Mouse (Mus musculus) gastrocnemius, postnatal 10 days (tissue): ENCODE results near the gene Nfyc. TPM values are rescaled to one million over a fixed set of nuclear protein-coding genes. Genes with fewer than 3 reads are reported as not detected.
A peak's percentile ranks its signal among the peaks of the same experiment; 100 is the strongest.

ENCODE experiments used
- DNase-seq: peaks from one replicate; pipeline ENCODE4 v3.0.0; 2021; ENCODE audit warnings: mixed read lengths
- microRNA-seq, 2 experiments: library from miRNA; unstranded; fragments of <30 nt; microRNA quantifications; one replicate each; pipeline ENCODE4 v1.2.0; 2021
- total RNA-seq, 2 experiments: library from RNA; stranded (reverse); gene quantifications; 2 replicates each; pipeline ENCODE4 v1.2.3; 2021

The Nfyc gene
- total RNA-seq, 2 experiments from 2014 or later = 47.2 to 55.8 TPM

DNA sequence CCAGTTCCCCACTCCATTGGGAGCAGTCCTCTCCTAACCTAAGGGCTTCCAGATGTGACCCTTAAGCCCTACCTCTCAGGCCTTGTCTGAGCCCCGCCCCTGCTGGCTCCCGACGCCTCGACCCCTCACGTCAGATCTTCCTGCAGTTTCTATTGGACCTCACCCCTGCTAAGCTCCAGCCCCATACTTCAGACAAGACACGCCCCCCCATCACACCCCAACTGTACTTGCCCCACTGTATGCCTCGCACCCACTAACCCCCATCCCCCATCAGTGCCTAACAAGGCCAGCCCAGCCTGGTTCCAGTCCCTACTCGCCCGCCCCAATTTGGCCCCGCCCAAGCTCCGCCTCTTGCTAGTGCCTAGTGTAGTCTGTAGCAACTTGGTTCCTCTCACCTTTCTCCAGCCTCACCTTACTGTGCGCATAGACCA is 115.2 kb downstream of the Nfyc start:
- peak; percentile 58 for DNase-seq

DNA sequence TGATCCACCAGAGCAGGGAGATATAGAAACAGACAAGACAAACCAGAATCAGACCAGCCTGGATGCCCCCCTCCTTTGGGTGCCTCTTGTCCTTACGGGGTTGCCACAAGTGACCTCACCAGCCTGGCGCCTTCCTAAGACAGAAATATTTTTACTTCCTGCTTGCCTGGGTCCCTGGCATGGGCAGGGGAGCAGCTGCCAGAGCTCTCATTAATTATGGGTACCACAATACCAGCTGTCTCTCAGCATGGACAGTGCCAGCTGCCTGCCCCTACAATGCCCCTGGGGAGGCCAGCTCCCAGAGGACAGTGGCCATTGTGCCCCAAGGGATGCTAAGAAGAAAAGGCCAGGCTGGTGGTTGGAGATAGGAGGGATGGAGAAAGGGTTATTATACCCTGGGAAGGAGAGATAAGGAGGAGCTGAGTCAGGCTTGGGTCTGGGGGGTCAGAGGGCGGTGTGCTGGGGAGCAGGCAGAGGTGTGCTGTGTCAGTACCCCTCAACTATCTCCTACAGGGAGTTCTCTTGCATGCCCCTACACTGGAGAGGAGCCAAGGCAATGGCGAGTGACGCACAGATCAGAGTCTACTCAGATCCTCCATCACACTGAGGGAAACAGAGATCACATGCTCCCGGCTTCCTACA is 117.4 kb downstream of the Nfyc start:
- DNase-seq = no peak

DNA sequence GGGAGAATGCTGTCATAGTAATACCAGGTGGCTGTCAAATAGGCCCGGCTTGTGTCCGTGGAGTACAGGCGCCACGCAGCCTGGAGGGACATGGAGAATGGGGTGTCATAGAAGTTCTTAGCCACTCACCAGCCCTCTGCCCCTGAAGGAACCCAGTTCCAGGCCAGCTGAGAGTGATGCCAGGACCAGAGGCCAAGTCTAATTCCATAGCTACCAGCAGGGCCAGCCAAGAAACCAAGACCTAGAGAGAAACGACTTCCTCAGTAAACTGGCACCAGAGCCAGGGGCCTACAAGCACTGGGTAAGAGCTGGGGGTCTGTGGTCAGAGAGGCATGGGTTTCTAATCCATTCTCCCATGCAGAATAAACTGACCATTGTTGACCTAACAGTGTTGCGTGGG is 118.4 kb downstream of the Nfyc start:
- no peak for DNase-seq

- DNase-seq = no peak
Measured at GRCm38 (mm10) chr4:120712236-120712635, 119.1 kb downstream of the Nfyc start.

Small RNA genes within 50 kb of the gene (microRNA-seq; reads per million reads assigned to microRNA genes)
- gene Gm23936 = 0 reads per million in 2 experiments
- gene Mir30c-1 = 59.5 to 65.0 reads per million in 2 experiments
- gene Mir30e = 0 reads per million in 2 experiments
- gene Mir30f = 0 reads per million in 2 experiments

Other genes with a start within 250 kb of the Nfyc start
- gene Gm8439, start 242.8 kb downstream of the Nfyc start, total RNA-seq = not detected
- 10 to 100 TPM; 34.6 to 35.7 TPM for gene Cited4, start 165.0 kb downstream of the Nfyc start, total RNA-seq
- gene Kcnq4, start 83.0 kb downstream of the Nfyc start, total RNA-seq = 10 to 100 TPM; 20.2 to 22.3 TPM
- gene Rims3, start 23.2 kb upstream of the Nfyc start, total RNA-seq = under 1 TPM; 0.20 to 0.40 TPM
- 1 to 10 TPM; 3.9 to 6.5 TPM for gene Exo5, start 93.4 kb upstream of the Nfyc start, total RNA-seq
- 1 to 10 TPM; 2.0 to 2.7 TPM for gene Zfp69, start 120.1 kb upstream of the Nfyc start, total RNA-seq
- 10 to 100 TPM; 17.6 to 20.4 TPM for gene Smap2, start 185.7 kb upstream of the Nfyc start, total RNA-seq
- 1 to 10 TPM; 1.5 to 2.1 TPM for gene Col9a2, start 207.8 kb upstream of the Nfyc start, total RNA-seq